Mouse (Mus musculus) E14TG2a.4 (cell line): ENCODE results near the gene Ss18l1.

ENCODE experiments used
- H3K27me3 ChIP-seq: 2 replicates; pipeline ENCODE4 v1.6.1; 2014; ENCODE audit warnings: low read length, control low read depth; ENCODE audit not compliant: insufficient read depth
- H3K36me3 ChIP-seq: 2 replicates; pipeline ENCODE4 v1.6.1; 2014; ENCODE audit warnings: low read length, control low read depth; ENCODE audit not compliant: insufficient read depth
- H3K4me1 ChIP-seq: replicated peaks from 2 replicates; pipeline ENCODE4 v1.6.1; 2014; ENCODE audit warnings: low read depth, low read length, control low read depth
- H3K4me3 ChIP-seq: replicated peaks from 2 replicates; pipeline ENCODE4 v1.5.1; 2014; ENCODE audit warnings: mild to moderate bottlenecking, low read length
- H3K9me3 ChIP-seq: 2 replicates; pipeline ENCODE4 v1.6.1; 2014; ENCODE audit warnings: low read length, control low read depth
- CTCF ChIP-seq: conservative IDR thresholded peaks from 2 replicates; pipeline ENCODE4 v1.5.1; 2014; ENCODE audit warnings: low read length
- NANOG ChIP-seq: IDR thresholded peaks from 2 replicates; pipeline ENCODE4 v1.6.1; 2014; ENCODE audit warnings: borderline replicate concordance, low read length, mixed read lengths
- POU5F1 ChIP-seq: IDR thresholded peaks from 2 replicates; pipeline ENCODE4 v1.6.1; 2014; ENCODE audit warnings: low read length, borderline replicate concordance

Ss18l1 gene

GRCm38 (mm10) chr2:180086637-180087027, 44.3 kb downstream of the Ss18l1 start:
- Histone ChIP-seq H3K4me1 (peaks cover 70% of the 10 kb centered on the region), H3K36me3 (peaks cover 34% of the 10 kb centered on the region), H3K4me3 (0 out of 2 replicates have a peak overlapping the region, but pooled peaks have one; percentile 71), H3K9me3 (no peaks in the 10 kb centered on the region), H3K27me3 (peaks cover 11% of the 10 kb centered on the region)
- TF ChIP-seq POU5F1 (no peak), NANOG (no peak), CTCF (no peak)

- Histone ChIP-seq H3K4me1 (peaks cover 62% of the 10 kb centered on the region), H3K27me3 (peaks cover 11% of the 10 kb centered on the region), H3K4me3 (no peak overlapping the region), H3K9me3 (no peaks in the 10 kb centered on the region), H3K36me3 (peaks cover 25% of the 10 kb centered on the region)
- TF ChIP-seq POU5F1: no peak
- peak; percentile 54 for TF ChIP-seq CTCF
- TF ChIP-seq NANOG: no peak
Measured at GRCm38 (mm10) chr2:180087472-180087871, 45.2 kb downstream of the Ss18l1 start.

GRCm38 (mm10) chr2:180090285-180090684, 48.0 kb downstream of the Ss18l1 start:
- TF ChIP-seq CTCF: no peak
- TF ChIP-seq NANOG: no peak
- H3K4me3 ChIP-seq: no peak overlapping the region
- peaks cover 36% of the 10 kb centered on the region for H3K4me1 ChIP-seq
- peaks cover 5% of the 10 kb centered on the region; the same call in 1 of the 2 replicates for H3K36me3 ChIP-seq
- H3K27me3 ChIP-seq: peaks cover 22% of the 10 kb centered on the region
- no peaks in the 10 kb centered on the region for H3K9me3 ChIP-seq

- TF ChIP-seq POU5F1 (no peak), NANOG (no peak), CTCF (no peak)
- Histone ChIP-seq H3K36me3 (no peaks in the 10 kb centered on the region), H3K4me1 (peaks cover 35% of the 10 kb centered on the region), H3K27me3 (peaks cover 58% of the 10 kb centered on the region), H3K9me3 (no peaks in the 10 kb centered on the region), H3K4me3 (no peak overlapping the region)
Measured at GRCm38 (mm10) chr2:180095711-180096110, 53.4 kb downstream of the Ss18l1 start.

GRCm38 (mm10) chr2:180097585-180097984, 55.3 kb downstream of the Ss18l1 start:
- TF ChIP-seq CTCF (no peak), POU5F1 (no peak), NANOG (no peak)
- no peaks in the 10 kb centered on the region for H3K36me3 ChIP-seq
- peaks cover 44% of the 10 kb centered on the region for H3K4me1 ChIP-seq
- H3K4me3 ChIP-seq: peak overlapping the region; percentile 23
- peaks cover 76% of the 10 kb centered on the region for H3K27me3 ChIP-seq
- no peaks in the 10 kb centered on the region for H3K9me3 ChIP-seq

- H3K4me3 ChIP-seq: peak overlapping the region; percentile 23
- peaks cover 50% of the 10 kb centered on the region for H3K4me1 ChIP-seq
- peaks cover 81% of the 10 kb centered on the region for H3K27me3 ChIP-seq
- no peaks in the 10 kb centered on the region for H3K9me3 ChIP-seq
- no peak for TF ChIP-seq NANOG
- TF ChIP-seq POU5F1: no peak
- no peak for TF ChIP-seq CTCF
- H3K36me3 ChIP-seq: no peaks in the 10 kb centered on the region
Measured at GRCm38 (mm10) chr2:180098167-180098566, 55.9 kb downstream of the Ss18l1 start.

GRCm38 (mm10) chr2:180099529-180099928, 57.2 kb downstream of the Ss18l1 start:
- Histone ChIP-seq H3K36me3 (no peaks in the 10 kb centered on the region), H3K4me3 (peak overlapping the region; percentile 58), H3K4me1 (peaks cover 50% of the 10 kb centered on the region), H3K27me3 (peaks cover 85% of the 10 kb centered on the region), H3K9me3 (no peaks in the 10 kb centered on the region)
- TF ChIP-seq POU5F1: no peak
- no peak for TF ChIP-seq NANOG
- no peak for TF ChIP-seq CTCF

- TF ChIP-seq CTCF: no peak
- TF ChIP-seq NANOG: no peak
- no peak for TF ChIP-seq POU5F1
- H3K36me3 ChIP-seq: no peaks in the 10 kb centered on the region
- peaks cover 61% of the 10 kb centered on the region for H3K4me1 ChIP-seq
- H3K27me3 ChIP-seq: peaks cover 78% of the 10 kb centered on the region
- H3K4me3 ChIP-seq: peak overlapping the region; percentile 93
- H3K9me3 ChIP-seq: no peaks in the 10 kb centered on the region
Measured at GRCm38 (mm10) chr2:180103151-180103977, 61.1 kb downstream of the Ss18l1 start.

- Histone ChIP-seq H3K36me3 (no peaks in the 10 kb centered on the region), H3K4me3 (peak within 1 kb of the TSS; percentile 93), H3K27me3 (peaks cover 73% of the 10 kb centered on the region), H3K4me1 (peaks cover 61% of the 10 kb centered on the region), H3K9me3 (no peaks in the 10 kb centered on the region)
- TF ChIP-seq NANOG (no peak), CTCF (no peak), POU5F1 (no peak)
Measured at GRCm38 (mm10) chr2:180103978-180104658, 61.8 kb downstream of the Ss18l1 start, which contains the start of gene Hrh3. Hrh3 (minus strand) TSS chr2:180104488.
